Mouse (Mus musculus) lung, adult 2 months (tissue): Measurements from ENCODE around the gene Rad51d.
"Not testable (repeated sequence)": the region's sequence is repeated elsewhere in the genome, so short reads cannot be mapped to it uniquely, and the experiment has no call there.

Experiments
- CTCF ChIP-seq: fragments of 200-500 bp; IDR thresholded peaks from 2 replicates; pipeline ENCODE4 v1.5.1; 2011; ENCODE audit warnings: mild to moderate bottlenecking, low read length, control low read depth; ENCODE audit not compliant: insufficient read depth
- POLR2A ChIP-seq: fragments of 200-500 bp; IDR thresholded peaks from 2 replicates; pipeline ENCODE4 v1.6.1; 2011; ENCODE audit warnings: low read depth, mild to moderate bottlenecking, control low read depth, low read length, borderline replicate concordance; ENCODE audit errors: extremely low read depth

DNA sequence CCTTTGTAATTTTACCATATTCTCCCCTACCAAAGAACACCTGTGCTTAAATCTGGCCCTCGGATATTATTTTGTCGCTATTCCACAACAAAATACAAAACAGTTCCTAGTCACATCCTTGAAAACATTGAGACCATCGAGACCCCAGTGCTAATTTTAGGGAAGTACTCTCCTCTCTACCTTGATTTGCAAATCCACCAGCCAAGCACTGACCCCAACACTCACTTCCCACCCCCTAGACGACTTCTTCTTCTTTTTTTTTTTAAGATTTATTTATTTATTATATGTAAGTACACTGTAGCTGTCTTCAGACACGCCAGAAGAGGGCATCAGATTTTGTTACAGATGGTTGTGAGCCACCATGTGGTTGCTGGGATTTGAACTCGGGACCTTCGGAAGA is 56.1 kb downstream of the Rad51d start:
- TF ChIP-seq CTCF, POLR2A: not testable (repeated sequence)
